Mouse (Mus musculus) left cerebral cortex, adult 18-20 months (tissue): Measurements from ENCODE around the gene Anks1. TPM values are rescaled to one million over a fixed set of nuclear protein-coding genes. Genes with fewer than 3 reads are reported as not detected.

Experiments used
- DNase-seq, 2 experiments: peaks; one replicate each; pipeline ENCODE4 v3.0.0; 2021 to 2022; ENCODE audit warnings: low spot score in 2 of 2, mixed read lengths in 1 of 2
- total RNA-seq, 2 experiments: library from RNA; stranded (reverse); gene quantifications; 2 replicates each; pipeline ENCODE4 v1.2.3; 2021

The Anks1 gene
- total RNA-seq, 2 experiments from 2014 or later: 39.5 to 44.5 TPM

DNA sequence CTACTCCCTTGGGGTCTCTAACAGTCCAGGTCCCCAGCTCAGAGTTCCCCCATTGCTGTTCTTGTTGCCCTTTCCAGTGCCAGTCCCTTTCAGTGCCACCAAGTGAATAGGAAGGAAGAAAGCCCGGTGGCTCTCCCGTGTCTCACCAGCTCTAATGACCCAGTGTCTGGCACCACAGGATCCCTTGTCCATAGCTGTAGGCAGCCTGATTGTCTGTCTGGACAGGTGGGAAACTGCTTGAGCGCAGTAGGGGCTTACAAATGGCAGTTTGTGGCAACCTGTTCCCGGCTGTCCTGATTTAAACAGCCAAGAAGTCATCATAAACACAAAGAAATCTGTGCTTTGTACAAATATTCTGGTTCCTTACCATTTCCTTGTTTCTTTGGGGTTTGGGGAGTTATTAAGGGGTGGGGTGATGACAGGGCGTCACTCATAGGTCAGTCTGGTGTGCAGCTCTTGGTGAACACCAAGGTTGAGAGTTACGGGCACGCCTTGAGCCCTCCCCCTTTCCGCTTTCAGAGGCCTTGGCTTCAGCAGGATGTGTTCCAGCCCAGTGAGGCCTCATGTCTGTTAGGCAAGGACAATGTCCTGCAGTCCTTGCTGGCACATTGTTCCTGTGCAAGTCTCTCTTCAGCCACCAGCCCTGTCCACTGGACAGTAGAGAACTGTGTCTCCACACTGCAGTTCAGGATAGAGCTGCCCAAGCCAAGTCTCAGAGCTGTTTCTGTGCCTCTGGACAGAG lies 107.1 kb downstream of the Anks1 start:
- no peak for DNase-seq

DNA sequence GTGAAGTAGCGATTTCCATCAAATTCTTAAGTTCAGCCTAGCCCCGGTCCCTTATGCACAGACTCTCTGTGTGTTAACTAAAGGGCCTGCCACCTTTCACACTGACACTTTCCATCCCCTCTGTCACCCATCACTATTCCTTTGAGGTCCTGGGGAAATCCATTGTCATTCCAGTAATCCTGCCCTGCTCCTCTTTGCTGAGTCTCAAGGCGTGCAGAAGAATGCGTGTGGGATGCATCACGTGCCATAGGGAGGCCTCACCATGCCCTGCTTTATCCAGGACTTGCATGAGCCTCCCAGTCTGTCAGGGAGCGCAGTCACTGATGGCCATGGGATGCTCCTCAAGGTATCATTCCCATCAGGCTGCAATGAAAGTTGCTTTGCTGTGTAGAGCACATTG lies 109.2 kb downstream of the Anks1 start:
- DNase-seq: no peak

DNA sequence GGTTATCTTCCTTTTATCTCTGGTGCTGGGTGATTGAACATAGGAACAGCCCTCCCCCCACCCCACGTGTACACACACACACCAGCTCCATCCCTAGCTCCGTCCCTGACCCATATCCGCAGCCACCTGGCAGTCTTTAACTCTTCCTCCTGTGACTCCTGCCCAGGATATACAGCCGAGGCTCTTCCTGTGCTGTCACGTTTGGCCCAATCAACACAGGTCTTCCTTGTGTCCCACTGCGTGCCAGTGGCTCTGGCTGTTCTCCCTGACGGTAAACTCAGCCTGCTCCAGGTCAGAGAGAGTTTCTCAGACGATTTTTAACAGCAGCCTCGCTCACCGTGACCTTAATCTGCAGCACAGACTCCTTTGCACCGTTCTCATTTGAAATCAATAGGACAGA lies 109.7 kb downstream of the Anks1 start:
- DNase-seq: no peak

DNA sequence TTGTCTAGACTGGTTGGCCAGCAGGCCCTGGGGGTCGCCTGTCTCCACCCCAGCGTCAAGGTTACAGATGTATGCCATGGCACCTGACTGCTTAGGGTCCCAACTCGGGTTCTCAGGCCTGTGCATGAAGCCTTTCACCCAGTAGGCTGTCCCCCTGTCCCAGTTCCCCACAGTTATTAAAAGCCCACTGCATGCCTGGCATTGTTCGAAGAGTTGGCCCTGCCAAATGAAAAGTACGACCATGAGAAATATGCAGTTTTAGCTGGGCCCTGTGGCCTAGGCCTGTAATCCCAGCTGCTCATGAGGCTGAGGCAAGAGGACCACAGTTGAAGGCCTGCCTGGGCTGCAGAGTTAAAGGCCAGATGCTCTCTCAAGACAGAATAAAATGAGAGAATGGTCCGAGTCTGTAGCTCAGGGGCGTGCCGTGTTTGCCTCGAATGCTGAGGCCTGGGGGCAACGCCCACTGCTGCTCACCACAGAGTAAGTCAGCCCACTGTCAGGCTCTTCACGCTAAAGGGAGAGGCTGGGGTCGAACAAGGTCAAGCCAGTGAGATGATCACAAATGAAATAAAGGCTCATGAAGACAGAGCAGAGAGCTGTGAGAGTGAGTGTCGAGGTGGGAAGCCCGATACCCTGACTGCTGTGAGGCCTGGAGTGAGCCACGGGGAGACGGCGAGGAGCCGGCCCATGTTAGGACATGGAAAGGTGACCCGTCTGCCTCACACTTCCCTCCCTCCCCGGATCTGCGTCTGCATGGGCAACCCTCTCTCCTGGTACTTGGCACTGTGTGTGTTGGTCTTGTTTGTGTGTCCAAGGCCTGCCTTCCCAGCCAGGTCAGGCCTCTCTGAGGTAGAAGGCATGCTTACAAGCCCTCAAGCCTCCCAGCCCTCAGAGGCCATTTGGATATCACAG lies 110.9 kb downstream of the Anks1 start:
- no peak for DNase-seq

DNA sequence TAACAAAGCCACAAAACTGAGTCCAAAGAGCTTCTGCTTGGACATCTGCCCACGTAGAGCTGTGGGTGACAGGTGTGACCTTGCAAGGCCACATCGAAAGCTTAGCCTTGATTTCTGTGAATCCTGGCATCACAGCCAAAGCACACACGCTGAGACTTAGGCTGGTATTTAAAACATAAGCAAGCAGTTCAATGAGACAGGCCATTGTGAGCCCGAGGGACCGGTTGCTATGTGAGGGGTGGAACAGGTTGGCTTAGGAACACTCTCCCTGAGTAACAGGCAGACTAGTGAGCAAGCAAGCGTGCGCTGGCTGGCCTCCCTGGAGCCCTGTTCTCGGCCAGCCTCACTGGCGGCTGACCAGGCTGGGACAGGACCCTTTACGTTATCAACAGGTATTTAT lies 112.8 kb downstream of the Anks1 start:
- DNase-seq: no peak

DNA sequence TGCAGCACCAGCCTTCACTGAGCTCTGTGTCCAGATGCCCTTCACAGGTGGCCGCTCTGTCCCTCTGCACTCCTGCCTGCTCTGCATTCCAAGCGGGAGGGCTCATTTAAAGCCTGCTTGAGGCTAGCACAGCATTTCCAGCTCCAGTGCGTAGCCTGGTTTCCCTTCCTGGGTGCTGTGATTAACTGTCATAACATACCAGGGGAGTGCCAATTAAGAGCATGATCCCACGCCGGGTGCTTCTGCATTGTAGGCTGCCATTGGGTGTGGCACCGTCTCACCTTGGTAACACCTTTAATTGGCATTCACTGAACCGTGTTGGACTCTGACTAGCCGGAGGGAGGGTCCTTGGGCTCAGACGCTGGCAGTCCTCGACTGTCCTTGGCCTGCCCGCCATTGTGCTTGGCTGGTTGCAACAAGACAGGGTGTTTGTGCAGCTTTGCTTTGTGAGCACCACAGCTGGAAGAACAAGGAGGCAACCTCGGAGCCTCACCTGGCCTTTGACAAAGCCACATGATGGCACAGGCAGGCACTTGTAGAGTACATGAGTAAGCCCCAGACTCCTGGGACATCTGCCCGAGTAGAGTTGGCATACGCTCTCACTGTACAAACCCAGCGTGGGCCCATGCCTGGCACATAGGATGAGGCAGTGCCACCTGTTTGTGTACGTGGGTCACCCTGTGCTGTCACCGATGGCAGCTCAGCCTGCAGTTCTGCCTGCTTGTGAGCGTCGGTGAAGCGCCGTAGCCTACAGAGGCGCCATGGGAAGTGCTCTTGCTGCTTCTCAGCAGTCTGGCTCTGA lies 113.9 kb downstream of the Anks1 start:
- peak in 1 of 2 experiments; percentile 57 for DNase-seq

DNA sequence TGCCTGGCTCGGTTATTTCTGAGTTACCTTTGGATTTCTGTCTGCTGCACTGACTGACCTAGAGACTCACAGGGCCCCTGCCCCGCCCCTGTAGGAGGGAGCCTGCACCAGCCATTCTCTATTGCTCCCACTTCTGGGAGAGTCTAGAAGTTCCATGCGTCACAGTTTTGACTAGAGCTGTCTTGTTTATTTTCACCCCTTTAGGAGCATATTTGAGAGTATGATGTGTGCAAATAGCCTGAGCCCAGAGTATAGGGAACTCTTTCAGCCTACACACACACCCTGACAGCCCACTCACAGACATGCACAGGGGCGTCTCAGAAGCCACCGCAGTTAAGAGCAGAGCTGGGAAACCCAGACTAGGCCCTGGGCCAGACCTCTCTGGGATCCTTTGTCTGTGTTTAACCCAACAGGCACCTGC lies 116.4 kb downstream of the Anks1 start:
- no peak for DNase-seq

DNA sequence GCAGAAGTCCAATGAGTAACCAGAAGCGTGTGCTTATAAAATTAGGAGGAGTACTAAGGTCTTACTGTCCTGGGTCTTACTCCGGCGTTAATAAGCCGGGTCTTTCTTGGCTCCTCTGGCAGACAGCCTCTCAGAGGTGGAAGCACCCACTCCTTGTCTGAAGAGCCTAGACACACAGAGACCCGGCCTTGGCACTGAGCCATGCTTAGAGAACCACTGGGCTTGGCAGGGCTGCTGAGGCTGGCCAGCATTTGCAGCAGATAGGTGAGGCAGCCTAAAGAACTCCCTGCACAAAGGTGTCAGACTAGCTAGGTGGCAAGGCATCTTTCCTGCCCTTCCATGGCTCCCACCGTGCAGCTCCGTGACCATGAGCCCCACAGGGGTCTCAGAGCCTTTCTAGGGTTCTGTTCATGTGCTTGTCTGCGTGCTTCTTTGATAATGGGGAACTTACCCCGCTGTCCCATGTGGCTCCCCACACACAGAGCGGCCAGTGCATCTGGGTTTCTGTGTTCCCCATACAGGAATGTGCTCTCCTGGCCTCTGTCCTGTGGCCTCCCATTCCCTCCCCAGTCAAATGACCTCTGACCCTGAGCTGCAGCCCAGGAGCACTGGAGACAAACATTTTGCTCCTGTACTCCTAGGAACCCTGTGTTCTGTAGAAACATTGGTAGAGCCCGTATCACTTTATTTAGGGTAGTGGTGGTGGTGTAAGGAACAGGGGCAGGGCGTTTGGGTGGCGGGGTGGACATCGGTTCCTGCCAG lies 117.2 kb downstream of the Anks1 start:
- DNase-seq: no peak

DNA sequence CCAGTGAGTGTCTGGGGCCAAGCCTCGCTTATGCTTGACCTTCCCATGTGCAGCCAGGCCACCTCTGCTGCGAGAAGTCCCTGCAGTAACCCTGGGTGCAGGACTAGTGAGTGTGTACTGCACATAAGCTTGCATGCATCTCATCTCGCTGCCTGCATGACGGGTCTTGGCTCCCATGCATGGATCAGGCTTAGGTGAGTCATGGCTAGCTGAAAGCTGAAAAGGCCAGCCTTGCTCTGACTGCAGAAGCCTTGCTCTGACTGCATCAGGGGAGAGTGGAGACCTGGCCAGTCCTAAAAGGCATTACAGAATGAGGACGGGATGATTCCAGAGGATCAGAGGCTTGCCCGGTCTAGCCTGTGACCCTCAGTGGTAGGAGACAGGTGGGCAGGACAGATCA lies 118.1 kb downstream of the Anks1 start:
- no peak for DNase-seq

DNA sequence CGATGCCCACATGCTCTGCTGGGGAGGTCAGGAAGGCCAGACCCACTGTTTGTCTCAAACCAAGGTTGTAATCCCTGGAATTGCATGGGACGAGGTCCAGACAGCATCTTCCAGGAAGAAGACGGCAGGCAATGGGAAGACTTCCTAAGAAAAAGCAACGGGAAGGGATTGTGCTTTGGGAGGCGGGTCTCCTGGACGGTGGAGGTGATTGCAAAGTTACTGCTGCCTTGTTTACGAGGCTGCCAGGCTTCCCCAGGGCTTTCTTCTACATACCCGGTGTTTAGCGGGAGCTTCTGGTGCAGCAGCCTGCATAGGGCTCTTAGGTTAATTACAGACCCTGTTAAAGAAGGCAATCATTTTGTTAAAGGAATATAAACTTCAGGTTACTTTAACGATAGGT lies 119.1 kb downstream of the Anks1 start:
- DNase-seq: no peak

DNA sequence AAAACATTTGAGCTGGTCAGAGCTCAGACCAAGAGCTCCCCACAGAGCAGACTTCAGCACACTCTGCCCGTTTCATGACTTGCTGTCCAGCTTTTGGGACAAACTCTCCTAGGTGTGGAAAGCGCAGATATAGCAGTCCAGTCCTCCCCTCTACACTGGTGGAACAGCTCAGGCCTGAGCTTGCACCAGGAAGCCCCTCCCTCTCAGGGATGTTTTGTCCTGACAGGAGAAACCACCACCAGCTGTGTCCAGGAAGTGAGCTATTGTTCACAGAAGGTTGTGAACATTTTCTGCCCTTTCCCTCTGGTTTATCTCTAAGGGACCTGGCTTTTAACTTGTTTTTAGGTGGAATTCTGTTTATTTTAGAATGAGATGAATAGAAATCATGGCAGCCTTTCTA lies 120.2 kb downstream of the Anks1 start:
- no peak for DNase-seq

DNA sequence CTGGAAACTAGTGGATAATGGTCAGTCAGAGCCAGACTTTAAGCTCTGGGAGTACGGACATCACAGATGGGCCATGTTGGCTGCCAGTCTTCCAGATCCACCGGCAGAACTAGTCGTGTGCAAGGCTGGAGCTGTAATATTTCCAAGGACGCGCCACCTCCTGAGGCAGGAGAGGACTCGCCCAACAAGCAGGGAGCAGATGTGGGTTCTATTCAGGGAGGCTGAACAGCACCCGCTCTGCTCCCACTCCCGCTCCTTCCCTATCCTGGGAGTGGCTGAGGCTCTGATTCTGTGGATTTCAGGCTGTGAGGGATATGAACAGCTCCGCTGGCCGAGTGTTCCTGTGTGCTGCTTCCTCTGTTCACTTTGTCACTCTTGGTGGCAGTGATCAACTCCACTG lies 121.3 kb downstream of the Anks1 start:
- peak; percentile 63 to 78 for DNase-seq

DNA sequence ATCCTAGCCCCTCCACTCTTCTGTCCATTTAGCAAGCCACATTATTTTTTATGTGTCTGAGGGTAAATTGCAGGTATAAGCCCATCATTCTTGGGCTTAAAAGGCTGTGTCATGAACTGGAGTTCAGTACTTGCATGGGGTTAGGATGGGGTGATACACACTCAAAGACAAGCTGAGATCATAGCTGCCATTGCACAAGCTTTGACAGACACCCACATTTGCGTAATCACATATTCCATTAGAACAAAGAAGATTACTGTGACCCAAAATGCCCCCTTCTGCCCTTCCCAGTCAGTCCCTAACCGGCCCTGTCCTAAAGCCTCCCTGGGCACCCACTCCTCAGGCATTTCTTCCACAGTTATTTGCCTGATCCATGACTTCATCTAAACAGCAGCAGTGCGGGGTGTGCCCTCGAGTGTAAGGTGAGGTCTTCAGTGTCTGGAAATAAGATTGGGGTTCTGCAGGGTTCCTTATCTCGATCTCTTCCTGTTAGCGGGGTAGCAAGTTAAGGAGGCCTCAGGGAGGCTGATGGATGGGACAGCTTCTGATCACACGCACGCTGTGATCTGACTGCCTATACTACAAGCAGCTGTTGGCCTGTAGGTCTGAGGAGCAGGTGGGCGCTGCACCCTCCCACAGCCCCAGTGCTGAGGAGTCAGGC lies 122.3 kb downstream of the Anks1 start:
- DNase-seq: no peak

DNA sequence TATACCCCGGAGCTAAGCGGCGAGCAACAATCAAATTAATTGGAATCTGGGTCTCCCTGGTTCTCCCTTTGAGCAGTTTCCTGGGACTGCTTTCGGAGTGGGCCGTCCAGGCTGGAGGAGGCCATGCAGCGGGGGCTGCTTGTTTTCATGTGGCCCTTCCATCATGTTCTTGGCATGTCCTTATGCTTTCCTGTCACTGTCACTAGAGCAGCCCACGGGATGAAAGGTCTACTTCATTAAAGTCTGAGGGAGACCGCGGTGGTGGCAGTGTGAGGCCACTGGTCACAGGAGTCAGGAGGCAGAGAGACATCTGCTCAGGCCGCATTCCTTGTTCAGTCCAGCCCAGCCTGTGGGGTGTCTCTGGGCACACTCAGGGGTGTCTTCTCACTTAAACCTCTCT lies 123.1 kb downstream of the Anks1 start:
- DNase-seq: no peak

DNA sequence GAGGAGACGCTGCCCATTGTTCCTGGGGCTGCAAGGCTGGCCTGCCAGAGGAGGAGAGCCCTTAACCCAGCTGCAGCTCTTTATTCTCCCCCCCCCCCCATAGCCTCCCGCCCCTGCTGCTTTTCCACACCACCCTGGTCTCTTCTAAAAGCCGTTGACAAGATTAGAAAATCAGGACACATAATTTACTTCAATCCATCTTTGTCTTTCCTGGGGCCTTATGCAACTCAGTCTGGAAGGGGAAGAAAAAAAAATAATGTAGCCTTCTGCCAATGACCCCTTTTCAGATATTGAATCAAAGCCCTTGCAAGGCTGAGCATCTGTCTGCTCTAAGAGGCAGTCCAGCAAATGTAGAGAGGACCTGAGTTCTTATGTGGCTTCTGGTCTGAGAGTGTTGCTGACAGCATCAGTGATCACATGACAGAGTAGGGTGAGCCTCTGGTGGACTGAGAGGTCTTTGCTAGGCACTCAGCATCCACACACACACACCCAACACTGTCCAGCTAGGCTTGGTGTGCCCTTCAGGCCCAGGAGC lies 124.0 kb downstream of the Anks1 start:
- no peak for DNase-seq

DNA sequence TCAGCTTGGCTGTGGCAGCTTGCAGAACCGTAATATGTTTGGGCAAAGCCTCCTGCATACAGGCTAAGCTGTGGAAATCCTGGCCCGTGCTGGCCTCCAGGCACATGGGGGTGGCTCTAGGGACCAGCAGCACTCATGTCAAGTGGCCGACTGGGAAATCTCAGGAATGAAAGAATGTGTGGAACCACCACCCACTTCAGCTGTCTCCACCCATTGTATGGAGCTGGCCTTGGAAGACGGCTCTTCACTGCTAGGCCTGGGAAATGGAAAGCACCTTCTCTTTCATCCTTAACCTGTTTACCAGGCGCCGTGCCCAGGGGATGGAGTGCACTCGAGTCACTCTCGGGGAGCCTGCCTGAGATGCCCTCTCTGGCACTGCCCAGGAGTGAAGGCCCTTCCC lies 125.9 kb downstream of the Anks1 start:
- DNase-seq: no peak

DNA sequence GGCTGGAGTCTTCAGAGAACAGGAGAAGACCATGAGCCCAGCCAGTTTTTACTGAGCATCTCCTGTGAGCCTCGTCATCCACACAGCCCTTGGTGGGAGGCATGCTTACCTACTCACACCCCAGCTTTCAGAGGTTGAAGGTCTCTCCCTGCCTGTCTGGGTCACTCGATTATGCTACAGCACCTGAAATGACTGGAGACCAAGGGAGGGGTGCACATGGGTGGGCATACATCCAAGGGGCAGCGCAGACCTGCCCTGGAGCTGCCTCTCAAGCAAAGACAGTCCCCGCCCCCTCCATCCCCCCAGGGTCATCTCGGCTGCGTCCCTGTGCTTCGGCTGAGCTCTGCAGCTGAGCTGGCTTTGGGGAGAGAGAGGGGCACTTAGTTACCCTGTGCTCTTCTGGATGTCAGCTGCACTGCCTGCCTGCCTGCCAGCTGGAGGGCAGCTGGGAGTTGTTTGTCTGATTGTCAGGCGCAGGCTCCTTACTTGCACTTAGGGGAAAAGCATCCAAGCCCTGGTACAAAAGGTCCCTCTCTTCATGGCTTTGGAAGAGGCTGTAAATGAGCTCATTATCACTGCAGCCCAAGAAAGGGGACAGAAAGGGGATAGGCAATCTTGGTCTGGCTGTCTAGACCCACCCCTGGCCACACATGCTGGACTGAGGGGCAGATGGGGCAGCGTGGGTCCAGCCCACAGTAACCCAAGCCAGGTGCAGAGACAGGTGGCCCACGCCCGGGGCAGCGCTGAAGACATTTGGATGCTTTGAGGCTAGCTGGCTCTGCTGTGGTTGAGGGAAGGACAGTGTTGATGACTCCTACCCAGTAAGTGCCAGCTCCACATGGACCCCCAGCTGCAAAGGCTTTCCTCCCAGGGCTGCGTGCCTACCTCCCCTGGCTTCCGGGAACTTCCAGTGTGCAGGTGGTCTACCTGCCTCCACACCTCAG lies 128.0 kb downstream of the Anks1 start:
- no peak for DNase-seq

DNA sequence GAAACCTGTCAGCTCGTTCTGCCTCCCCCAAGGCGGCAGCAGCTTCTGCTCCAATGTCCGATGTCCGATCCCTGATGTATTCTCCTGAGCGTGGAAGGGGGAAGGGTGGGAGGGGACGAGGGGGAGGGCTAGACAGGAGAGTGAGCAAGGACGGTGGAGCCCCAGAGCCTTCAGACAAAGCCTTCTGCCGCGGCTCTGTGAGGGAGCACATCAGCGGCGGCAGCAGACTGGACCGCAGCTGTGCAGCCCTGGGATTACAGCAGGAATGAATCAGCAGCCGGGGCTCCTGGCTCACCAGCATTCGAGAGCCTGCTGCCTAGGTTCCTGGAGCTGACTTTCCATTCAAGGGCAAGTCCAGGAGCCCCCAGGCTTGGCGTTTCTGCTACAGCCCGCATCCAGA lies 131.5 kb downstream of the Anks1 start:
- peak in 1 of 2 experiments; percentile 44 for DNase-seq

DNA sequence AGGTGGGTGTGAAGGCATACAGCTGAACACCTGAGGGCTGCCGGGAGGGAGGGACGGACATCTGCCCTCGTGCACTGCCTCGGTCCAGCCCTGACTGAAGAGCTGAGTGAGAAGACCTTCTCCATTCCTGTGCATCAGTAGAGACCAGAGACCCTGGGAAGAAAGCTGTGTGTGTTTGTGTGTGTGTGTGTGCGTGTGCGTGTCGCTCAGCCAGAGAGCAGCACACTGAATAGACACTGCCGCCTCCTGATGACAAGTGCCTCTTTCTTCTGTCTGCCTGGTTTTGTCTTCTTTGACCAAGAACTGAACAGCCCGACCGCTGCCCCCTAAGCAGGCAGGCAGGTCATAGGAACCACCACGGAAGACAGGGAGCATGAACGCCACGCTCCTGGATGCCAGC lies 132.2 kb downstream of the Anks1 start:
- no peak for DNase-seq
